Mouse (Mus musculus): ENCODE data around the gene Mmaa.

DNA sequence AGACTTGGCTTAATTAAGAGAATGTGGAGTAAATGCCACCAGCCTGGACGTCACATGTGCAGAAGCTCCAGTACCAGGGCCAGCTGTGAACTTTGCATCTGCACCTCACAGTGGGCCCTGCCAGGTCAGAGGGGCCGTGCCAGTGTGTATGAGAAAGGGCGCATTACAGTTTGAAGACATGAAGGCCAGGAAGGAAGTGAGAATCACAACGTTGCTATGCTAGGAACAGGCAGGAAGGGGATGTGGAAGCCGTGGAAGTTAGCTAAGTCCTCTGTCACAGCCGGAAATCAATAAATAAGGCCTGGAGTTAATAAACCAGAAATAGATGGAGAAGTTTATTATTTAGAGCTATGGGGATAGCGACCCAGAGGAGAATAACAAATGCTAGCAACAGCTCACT lies 28.4 kb upstream of the Mmaa start:
- no peak for TF ChIP-seq CTCF (IDR thresholded peaks at IDR 0.05; ENCODE audit: control insufficient read depth, insufficient read depth, insufficient read length)
- no peak for TF ChIP-seq MAX (IDR thresholded peaks at IDR 0.05)
- TF ChIP-seq MYOG (IDR thresholded peaks at IDR 0.05; ENCODE audit: control insufficient read depth, extremely low read depth, insufficient read length): no peak
